Mouse (Mus musculus) neutrophil, adult 5-6 weeks (primary cell): ENCODE data around the gene Scgb1a1. TPM values are rescaled to one million over a fixed set of nuclear protein-coding genes. Genes with fewer than 3 reads are reported as not detected.
A peak's percentile ranks its signal among the peaks of the same experiment; 100 is the strongest.

Experiments
- ATAC-seq: fragments of 151-379, 151-347 bp; 2 replicates; pipeline ENCODE4 v1.8.0; 2017; ENCODE audit warnings: mild to moderate bottlenecking, moderate TSS enrichment; ENCODE audit not compliant: insufficient number of reproducible peaks, poor library complexity, low FRiP score, severe bottlenecking; ENCODE audit errors: extremely low read depth
- total RNA-seq: library from RNA; stranded (forward); fragments of 200-1000 nt; gene quantifications from 2 replicates; pipeline ENCODE4 v1.2.3, GENCODE M21; 2017

Gene Scgb1a1
- total RNA-seq, 1 experiment from 2014 or later, result not detected

- ATAC-seq, result no peak
Measured at GRCm38 (mm10) chr19:9073776-9074411, 13.9 kb downstream of the Scgb1a1 start.

GRCm38 (mm10) chr19:9072157-9072530, 15.6 kb downstream of the Scgb1a1 start:
- ATAC-seq, result no peak

- ATAC-seq, result peak; percentile 23; the same call in 1 of the 2 replicates
Measured at GRCm38 (mm10) chr19:9071456-9072156, 16.2 kb downstream of the Scgb1a1 start.

GRCm38 (mm10) chr19:9070316-9070715, 17.4 kb downstream of the Scgb1a1 start:
- ATAC-seq, result no peak

- ATAC-seq, result no peak
Measured at GRCm38 (mm10) chr19:9069687-9070307, 18.0 kb downstream of the Scgb1a1 start.

- peak; percentile 57 for ATAC-seq
Measured at GRCm38 (mm10) chr19:9067292-9067691, 20.5 kb downstream of the Scgb1a1 start.

GRCm38 (mm10) chr19:9065621-9066561, 21.9 kb downstream of the Scgb1a1 start:
- peak; percentile 27 for ATAC-seq

GRCm38 (mm10) chr19:9063831-9064230, 23.9 kb downstream of the Scgb1a1 start:
- no peak for ATAC-seq

- ATAC-seq, result no peak
Measured at GRCm38 (mm10) chr19:9062822-9063221, 24.9 kb downstream of the Scgb1a1 start.

- no peak for ATAC-seq
Measured at GRCm38 (mm10) chr19:9061221-9061893, 26.4 kb downstream of the Scgb1a1 start.

- no peak for ATAC-seq
Measured at GRCm38 (mm10) chr19:9060103-9060502, 27.7 kb downstream of the Scgb1a1 start.

- no peak for ATAC-seq
Measured at GRCm38 (mm10) chr19:9059391-9059790, 28.4 kb downstream of the Scgb1a1 start.

GRCm38 (mm10) chr19:9058944-9059343, 28.8 kb downstream of the Scgb1a1 start:
- no peak for ATAC-seq

GRCm38 (mm10) chr19:9058331-9058884, 29.4 kb downstream of the Scgb1a1 start:
- ATAC-seq, result no peak

- ATAC-seq, result no peak
Measured at GRCm38 (mm10) chr19:9057679-9058078, 30.1 kb downstream of the Scgb1a1 start.

GRCm38 (mm10) chr19:9055703-9056355, 31.9 kb downstream of the Scgb1a1 start:
- ATAC-seq, result no peak

- ATAC-seq, result peak; percentile 63
Measured at GRCm38 (mm10) chr19:9055153-9055552, 32.6 kb downstream of the Scgb1a1 start.
